Mouse (Mus musculus): Measurements from ENCODE around the gene Olfr875. TPM values are rescaled to one million over a fixed set of nuclear protein-coding genes. Genes with fewer than 3 reads are reported as not detected.

Gene Olfr875
- polyA plus RNA-seq, 1 experiment from 2014 or later, result not detected

- no peak for DNase-seq (ENCODE audit: low spot score)
- H3K27ac ChIP-seq, result no peak within 1 kb of the TSS
- no peaks in the 10 kb centered on the region for H3K4me1 ChIP-seq
- no peaks in the 10 kb centered on the region for H3K9me3 ChIP-seq
- H3K36me3 ChIP-seq, result no peaks in the 10 kb centered on the region
- no peak within 1 kb of the TSS for H3K4me3 ChIP-seq
- H3K27me3 ChIP-seq (ENCODE audit: insufficient read depth, poor library complexity, severe bottlenecking), result no peaks in the 10 kb centered on the region
These were observed 31.1 kb downstream of the Olfr875 start, which contains the start of gene Olfr876 for GRCm38 (mm10) chr9:37802731-37803130. TSS of gene Olfr876 (plus strand) at chr9:37803031.

GRCm38 (mm10) chr9:37807235-37807634 is 35.6 kb downstream of the Olfr875 start:
- Histone ChIP-seq H3K27ac (no peak overlapping the region), H3K4me3 (no peak overlapping the region), H3K9me3 (no peaks in the 10 kb centered on the region), H3K36me3 (no peaks in the 10 kb centered on the region), H3K27me3 (ENCODE audit: insufficient read depth, poor library complexity, severe bottlenecking) (no peaks in the 10 kb centered on the region), H3K4me1 (no peaks in the 10 kb centered on the region)
- no peak for DNase-seq (ENCODE audit: low spot score)

GRCm38 (mm10) chr9:37808456-37808855 is 36.8 kb downstream of the Olfr875 start:
- H3K9me3 ChIP-seq, result no peaks in the 10 kb centered on the region
- no peak overlapping the region for H3K27ac ChIP-seq
- no peak overlapping the region for H3K4me3 ChIP-seq
- no peak for DNase-seq (ENCODE audit: low spot score)
- WGBS, result 87% methylated on average over 3 of the region's 3 CpGs
- H3K36me3 ChIP-seq, result no peaks in the 10 kb centered on the region
- no peaks in the 10 kb centered on the region for H3K4me1 ChIP-seq
- no peaks in the 10 kb centered on the region for H3K27me3 ChIP-seq (ENCODE audit: insufficient read depth, poor library complexity, severe bottlenecking)

- Histone ChIP-seq H3K27ac (no peak overlapping the region), H3K36me3 (no peaks in the 10 kb centered on the region), H3K4me3 (no peak overlapping the region), H3K4me1 (no peaks in the 10 kb centered on the region), H3K27me3 (ENCODE audit: insufficient read depth, poor library complexity, severe bottlenecking) (no peaks in the 10 kb centered on the region), H3K9me3 (no peaks in the 10 kb centered on the region)
- no peak for DNase-seq (ENCODE audit: low spot score)
- 66% methylated on average over 2 of the region's 2 CpGs for WGBS
These were observed 37.3 kb downstream of the Olfr875 start for GRCm38 (mm10) chr9:37808976-37809375.

GRCm38 (mm10) chr9:37814696-37815095 is 43.0 kb downstream of the Olfr875 start:
- no peaks in the 10 kb centered on the region for H3K36me3 ChIP-seq
- no peaks in the 10 kb centered on the region for H3K27me3 ChIP-seq (ENCODE audit: insufficient read depth, poor library complexity, severe bottlenecking)
- no peaks in the 10 kb centered on the region for H3K9me3 ChIP-seq
- no peak overlapping the region for H3K4me3 ChIP-seq
- no peaks in the 10 kb centered on the region for H3K4me1 ChIP-seq
- WGBS, result 84% methylated on average over 3 of the region's 3 CpGs
- DNase-seq (ENCODE audit: low spot score), result no peak
- no peak overlapping the region for H3K27ac ChIP-seq

Other genes starting within 250 kb of the Olfr875 start
- gene Esam, start 243.8 kb upstream of the Olfr875 start, polyA plus RNA-seq (2016; fragmentation: Nextera tagmentation; extraction: Ambion mirVana), result 43.7 and 52.2 TPM in 2 replicates
- gene Vsig2, start 232.6 kb upstream of the Olfr875 start, polyA plus RNA-seq (2016; fragmentation: Nextera tagmentation; extraction: Ambion mirVana), result 0.75 and 0.77 TPM in 2 replicates
- gene Nrgn, start 219.0 kb upstream of the Olfr875 start, polyA plus RNA-seq (2016; fragmentation: Nextera tagmentation; extraction: Ambion mirVana), result 4.4 and 5.7 TPM in 2 replicates
- gene Siae, start 216.2 kb upstream of the Olfr875 start, polyA plus RNA-seq (2016; fragmentation: Nextera tagmentation; extraction: Ambion mirVana), result 7.6 and 10.0 TPM in 2 replicates
- 7.1 and 8.1 TPM in 2 replicates for gene Spa17, start 158.1 kb upstream of the Olfr875 start, polyA plus RNA-seq (2016; fragmentation: Nextera tagmentation; extraction: Ambion mirVana)
- gene Tbrg1, start 114.5 kb upstream of the Olfr875 start, polyA plus RNA-seq (2016; fragmentation: Nextera tagmentation; extraction: Ambion mirVana), result 200 and 203 TPM in 2 replicates
- 0.31 TPM in 1 of 2 replicates, not detected in the other for gene Panx3, start 102.6 kb upstream of the Olfr875 start, polyA plus RNA-seq (2016; fragmentation: Nextera tagmentation; extraction: Ambion mirVana)
- not detected in 2 replicates for gene Olfr160, start 55.6 kb upstream of the Olfr875 start, polyA plus RNA-seq (2016; fragmentation: Nextera tagmentation; extraction: Ambion mirVana)
- not detected in 2 replicates for gene Olfr874, start 26.8 kb upstream of the Olfr875 start, polyA plus RNA-seq (2016; fragmentation: Nextera tagmentation; extraction: Ambion mirVana)
- not detected in 2 replicates for gene Olfr876, start 31.2 kb downstream of the Olfr875 start, polyA plus RNA-seq (2016; fragmentation: Nextera tagmentation; extraction: Ambion mirVana)
- gene Olfr877, start 82.4 kb downstream of the Olfr875 start, polyA plus RNA-seq (2016; fragmentation: Nextera tagmentation; extraction: Ambion mirVana), result not detected in 2 replicates
- not detected in 2 replicates for gene Olfr145, start 124.9 kb downstream of the Olfr875 start, polyA plus RNA-seq (2016; fragmentation: Nextera tagmentation; extraction: Ambion mirVana)
- not detected in 2 replicates for gene Olfr878, start 146.0 kb downstream of the Olfr875 start, polyA plus RNA-seq (2016; fragmentation: Nextera tagmentation; extraction: Ambion mirVana)
- not detected in 2 replicates for gene Olfr881, start 220.0 kb downstream of the Olfr875 start, polyA plus RNA-seq (2016; fragmentation: Nextera tagmentation; extraction: Ambion mirVana)